Comparison of ENCODE assay signal across 18 mouse cellular contexts in genomic region chr16:74796303-74796653, GRCm38 (mm10).
"Had no signal": no experiment of that assay in that cellular context is flagged by ENCODE, and none has a peak within 500 bp of the region (broad histone marks: within the 10 kb centered on the region; RNA-seq: fewer than 3 reads in every experiment).

No protein-coding gene starts in this region.

- H3K9me3 ChIP-seq: liver, embryonic 12.5 days; liver, embryonic 15.5 days; lung, embryonic 15.5 days; megakaryocyte, embryonic 14.5 days; neural tube, embryonic 12.5 days had no signal

- H3K27me3 ChIP-seq: liver, embryonic 12.5 days; liver, embryonic 15.5 days; lung, embryonic 15.5 days; megakaryocyte, embryonic 14.5 days; neural tube, embryonic 12.5 days had no signal

- H3K4me1 ChIP-seq: liver, embryonic 12.5 days; liver, embryonic 15.5 days; lung, embryonic 15.5 days; megakaryocyte, embryonic 14.5 days had no signal

- H3K9ac ChIP-seq: liver, embryonic 12.5 days; liver, embryonic 15.5 days; lung, embryonic 15.5 days; neural tube, embryonic 12.5 days had no signal

- H3K4me3 ChIP-seq: left cerebral cortex, adult 2 months; liver, embryonic 12.5 days; liver, embryonic 15.5 days; lung, embryonic 15.5 days; megakaryocyte, embryonic 14.5 days; neural tube, embryonic 12.5 days had no signal

- H3K4me2 ChIP-seq: liver, embryonic 12.5 days; liver, embryonic 15.5 days; lung, embryonic 15.5 days; midbrain, embryonic 11.5 days; neural tube, embryonic 12.5 days had no signal

- H3K36me3 ChIP-seq: liver, embryonic 12.5 days; liver, embryonic 15.5 days; lung, embryonic 15.5 days; neural tube, embryonic 12.5 days had no signal

- H3K27ac ChIP-seq: left cerebral cortex, adult 2 months; liver, embryonic 12.5 days; liver, embryonic 15.5 days; lung, embryonic 15.5 days; neural tube, embryonic 12.5 days had no signal

- ATAC-seq: liver, embryonic 12.5 days had no signal

- DNase-seq: kidney, adult 18-20 months; kidney, postnatal 10 days; kidney, postnatal 36 days; layer of hippocampus, postnatal 36 days; liver; lung, adult 18-20 months; lung, postnatal 10 days; lung, postnatal 36 days; midbrain, embryonic 14.5 days; thymus, adult 18-20 months; thymus, postnatal 36 days had no signal
